Comparison of ENCODE assay signal across 7 mouse cellular contexts in genomic region chr7:142016562-142016961, GRCm38 (mm10). TPM values are rescaled to one million over a fixed set of nuclear protein-coding genes. Genes with fewer than 3 reads are reported as not detected.
DNase-seq lines count a peak whose midpoint lies in the region; ATAC-seq and TF ChIP-seq lines count a peak whose summit lies in the region.

No protein-coding gene starts in this region.

- no peaks in the 10 kb centered on the region for H3K4me1 ChIP-seq in ES-Bruce4 (ENCODE audit: control insufficient read depth, insufficient read depth, low read length)

- no peak overlapping the region for H3K27ac ChIP-seq in layer of hippocampus, adult 2 months
- H3K27ac ChIP-seq in ES-Bruce4 (ENCODE audit: insufficient read depth, low read length), result no peak overlapping the region

- no peaks in the 10 kb centered on the region for H3K27me3 ChIP-seq in ES-Bruce4 (ENCODE audit: control insufficient read depth, insufficient read depth, low read length, poor library complexity, severe bottlenecking)

- H3K36me3 ChIP-seq in ES-Bruce4 (ENCODE audit: control insufficient read depth, insufficient read depth, low read length, poor library complexity, severe bottlenecking), result no peaks in the 10 kb centered on the region

- H3K9me3 ChIP-seq in ES-Bruce4 (replicated peaks; ENCODE audit: control insufficient read depth, insufficient read depth, low read length, poor library complexity, severe bottlenecking), result no peaks in the 10 kb centered on the region

- peak; percentile 76 for ATAC-seq in granulocyte monocyte progenitor cell, adult 5-6 weeks (replicated peaks; ENCODE audit: poor library complexity, severe bottlenecking)

- no peak overlapping the region for H3K9ac ChIP-seq in ES-Bruce4 (ENCODE audit: low read depth, poor library complexity, severe bottlenecking)

- DNase-seq in layer of hippocampus, adult 2 months (ENCODE audit: low spot score in 2 of 2), result peak; percentile 31 to 39
- no peak for DNase-seq in layer of hippocampus, adult 8-10 months (ENCODE audit: low spot score in 2 of 2)
- peak; percentile 13 for DNase-seq in WW6 (ENCODE audit: low read depth, low spot score)
- DNase-seq in lung, postnatal 10 days, result peak; percentile 69
- no peak for DNase-seq in layer of hippocampus, postnatal 14 days (ENCODE audit: low spot score in 2 of 2)

- peak; percentile 97 for TF ChIP-seq CTCF in layer of hippocampus, adult 2 months (conservative IDR thresholded peaks at IDR 0.05)
- TF ChIP-seq CTCF in ES-Bruce4 (IDR thresholded peaks at IDR 0.05; ENCODE audit: low read depth, low read length), result peak; percentile 69

- no peak overlapping the region for H3K4me3 ChIP-seq in layer of hippocampus, adult 2 months
- no peak overlapping the region for H3K4me3 ChIP-seq in ES-Bruce4 (ENCODE audit: low read depth, low read length)

- TF ChIP-seq POLR2A in ES-Bruce4 (IDR thresholded peaks at IDR 0.05; ENCODE audit: insufficient read depth, low read length), result no peak

- TF ChIP-seq EP300 in ES-Bruce4 (IDR thresholded peaks at IDR 0.05; ENCODE audit: insufficient read depth, low read depth, low read length), result no peak

RNA-seq across cellular contexts. Expression of gene Mob2, which starts 44.3 kb away (rescaled TPM):
- total RNA-seq in layer of hippocampus, adult 2 months (2021), result 10 to 100 TPM; 29.0 to 29.3 TPM
- total RNA-seq in layer of hippocampus, adult 8-10 months (2022), result 10 to 100 TPM; 28.9 to 34.4 (median 30.9) TPM
- polyA plus RNA-seq in ES-Bruce4 (2011; ENCODE audit: insufficient read depth, insufficient read length, low read depth, missing spikeins), result 19.0 and 20.7 TPM in 2 replicates
- total RNA-seq in granulocyte monocyte progenitor cell, adult 5-6 weeks (2014; fragmentation: Nextera tagmentation), result 57.8 and 60.9 TPM in 2 replicates
- total RNA-seq in granulocyte monocyte progenitor cell, adult 5-6 weeks (2017), result 51.2 and 63.4 TPM in 2 replicates
- total RNA-seq in layer of hippocampus, postnatal 14 days (2021), result 10 to 100 TPM; 23.6 to 27.1 TPM

Comparison
In these comparisons a context has a peak if more than half of its experiments do, and no peak if none do; other contexts are left out.
1. DNase-seq: peak in layer of hippocampus, adult 2 months (2 of 2), WW6 (single experiment) and lung, postnatal 10 days (single experiment); none in layer of hippocampus, adult 8-10 months (0 of 2) and layer of hippocampus, postnatal 14 days (0 of 2).